Mouse (Mus musculus) C2C12 (cell line): ENCODE results near the gene Nat8f5. TPM values are rescaled to one million over a fixed set of nuclear protein-coding genes. Genes with fewer than 3 reads are reported as not detected.

Experiments
- H3K27me3 ChIP-seq: one replicate; pipeline ENCODE4 v1.6.1; 2011; ENCODE audit not compliant: control insufficient read depth, insufficient read depth, insufficient read length
- H3K36me3 ChIP-seq: one replicate; pipeline ENCODE4 v1.6.1; 2011; ENCODE audit not compliant: control insufficient read depth, insufficient read depth
- H3K4me3 ChIP-seq: one replicate; pipeline ENCODE4 v1.5.1; 2011; ENCODE audit warnings: mild to moderate bottlenecking, control low read depth; ENCODE audit not compliant: poor library complexity, insufficient read depth, severe bottlenecking
- H3K79me2 ChIP-seq: one replicate; pipeline ENCODE4 v1.6.1; 2011; ENCODE audit not compliant: control insufficient read depth, insufficient read depth
- H3K79me3 ChIP-seq: one replicate; pipeline ENCODE4 v1.6.1; 2011; ENCODE audit warnings: low read depth, control low read depth
- H3ac ChIP-seq: one replicate; pipeline ENCODE3; 2011; ENCODE audit warnings: low read depth; ENCODE audit not compliant: control insufficient read depth, insufficient read length
- CEBPB ChIP-seq: IDR thresholded peaks from one replicate; pipeline ENCODE4 v1.6.1; 2011; ENCODE audit warnings: low read depth, mild to moderate bottlenecking, control low read depth, moderate library complexity
- CTCF ChIP-seq: IDR thresholded peaks from one replicate; pipeline ENCODE4 v1.5.1; 2011; ENCODE audit not compliant: control insufficient read depth, insufficient read depth, insufficient read length
- FOSL1 ChIP-seq: IDR thresholded peaks from one replicate; pipeline ENCODE4 v1.8.0; 2011; ENCODE audit warnings: mild to moderate bottlenecking, low read length; ENCODE audit not compliant: poor library complexity, insufficient read depth, severe bottlenecking
- MAX ChIP-seq: IDR thresholded peaks from one replicate; pipeline ENCODE4 v1.6.1; 2011; ENCODE audit warnings: mild to moderate bottlenecking, control low read depth
- MYOD1 ChIP-seq: IDR thresholded peaks from one replicate; pipeline ENCODE4 v1.6.1; 2011; ENCODE audit warnings: low read depth; ENCODE audit not compliant: control insufficient read depth, insufficient read length
- MYOG ChIP-seq: IDR thresholded peaks from one replicate; pipeline ENCODE4 v1.6.1; 2011; ENCODE audit not compliant: control insufficient read depth, insufficient read length; ENCODE audit errors: extremely low read depth
- USF1 ChIP-seq: IDR thresholded peaks from one replicate; pipeline ENCODE4 v1.6.1; 2011; ENCODE audit warnings: low read depth, mild to moderate bottlenecking, control low read depth, moderate library complexity
- polyA plus RNA-seq: library from polyadenylated mRNA; unstranded; fragments of >200 nt; fragmentation: generic; extraction: Trizol; gene quantifications from one replicate; pipeline ENCODE4 v1.2.1, GENCODE M21; 2012; ENCODE audit warnings: missing spikeins

Gene Nat8f5
- polyA plus RNA-seq, 1 experiment, result not detected

DNA sequence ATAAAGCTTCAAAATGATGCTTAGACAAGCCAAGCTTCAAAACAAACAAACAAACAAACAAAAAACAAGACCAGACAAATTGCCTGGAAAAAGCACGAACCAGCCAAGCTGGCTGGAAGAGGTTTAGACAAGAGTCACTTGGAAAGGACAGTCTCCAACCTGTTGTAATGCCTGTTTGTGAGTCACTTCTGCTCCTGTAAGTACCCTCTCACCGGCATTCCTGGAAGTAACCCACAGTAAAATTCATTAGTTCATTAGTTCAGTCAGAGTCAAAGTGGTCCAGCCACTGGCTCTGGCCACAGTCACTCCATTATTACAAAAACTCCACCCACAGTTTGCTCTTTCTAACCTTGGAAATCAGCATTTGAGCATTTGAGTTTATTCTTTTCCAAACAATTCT lies 43.1 kb upstream of the Nat8f5 start:
- Histone ChIP-seq H3K4me3 (no peak overlapping the region), H3K36me3 (no peaks in the 10 kb centered on the region), H3ac (no peak overlapping the region), H3K79me3 (no peaks in the 10 kb centered on the region), H3K79me2 (no peaks in the 10 kb centered on the region), H3K27me3 (peaks cover 15% of the 10 kb centered on the region)
- TF ChIP-seq CTCF (no peak), MYOG (no peak), CEBPB (no peak), MAX (no peak), USF1 (no peak)

DNA sequence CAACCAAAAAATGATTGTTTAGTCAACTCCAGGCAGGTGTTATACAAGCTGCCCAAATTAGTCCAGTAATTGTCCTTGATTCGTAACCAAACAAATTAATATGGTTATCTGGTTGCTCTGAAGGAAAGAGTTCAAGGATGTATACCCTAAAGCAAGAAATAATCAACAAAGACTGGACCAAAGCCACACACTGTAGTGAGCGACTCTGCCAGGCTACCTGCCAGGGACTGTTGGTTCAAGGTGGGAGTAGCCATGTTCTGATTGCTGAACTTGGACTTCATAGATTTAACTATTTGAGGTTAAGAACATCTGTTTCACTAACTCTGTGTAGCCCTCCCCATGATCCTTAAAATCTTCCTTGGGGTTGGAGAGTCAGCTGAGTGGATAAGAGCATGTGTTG lies 42.4 kb upstream of the Nat8f5 start:
- Histone ChIP-seq H3ac (no peak overlapping the region), H3K79me3 (no peaks in the 10 kb centered on the region), H3K4me3 (no peak overlapping the region), H3K79me2 (no peaks in the 10 kb centered on the region), H3K27me3 (peaks cover 11% of the 10 kb centered on the region), H3K36me3 (no peaks in the 10 kb centered on the region)
- no peak for TF ChIP-seq USF1
- TF ChIP-seq CTCF, result no peak
- no peak for TF ChIP-seq MAX
- TF ChIP-seq MYOD1, result no peak
- no peak for TF ChIP-seq MYOG
- no peak for TF ChIP-seq CEBPB
- TF ChIP-seq FOSL1, result no peak

DNA sequence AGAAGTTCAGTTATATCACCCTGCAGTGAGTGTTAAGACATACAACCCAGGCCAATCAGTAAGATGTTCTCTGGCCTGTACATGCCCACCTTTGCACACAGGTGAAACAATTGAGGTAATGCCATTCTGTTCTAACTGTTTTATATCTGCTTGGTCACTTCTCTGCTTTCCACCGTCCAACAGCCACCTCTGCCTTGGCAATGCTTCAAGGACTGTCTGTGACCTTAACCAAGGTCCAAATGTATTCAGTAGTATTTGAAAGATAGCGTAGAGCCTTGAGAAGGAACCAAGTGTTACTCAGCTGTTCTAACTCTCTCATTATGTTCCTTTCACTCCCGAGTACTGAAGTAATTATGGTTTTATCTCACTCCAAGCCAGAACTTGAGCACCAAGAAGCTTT lies 41.8 kb upstream of the Nat8f5 start:
- H3K79me3 ChIP-seq, result no peaks in the 10 kb centered on the region
- TF ChIP-seq CEBPB (no peak), MAX (no peak), MYOG (no peak), USF1 (no peak), CTCF (no peak), MYOD1 (no peak), FOSL1 (no peak)
- H3K79me2 ChIP-seq, result no peaks in the 10 kb centered on the region
- no peaks in the 10 kb centered on the region for H3K36me3 ChIP-seq
- peaks cover 11% of the 10 kb centered on the region for H3K27me3 ChIP-seq
- H3ac ChIP-seq, result no peak overlapping the region
- H3K4me3 ChIP-seq, result no peak overlapping the region

DNA sequence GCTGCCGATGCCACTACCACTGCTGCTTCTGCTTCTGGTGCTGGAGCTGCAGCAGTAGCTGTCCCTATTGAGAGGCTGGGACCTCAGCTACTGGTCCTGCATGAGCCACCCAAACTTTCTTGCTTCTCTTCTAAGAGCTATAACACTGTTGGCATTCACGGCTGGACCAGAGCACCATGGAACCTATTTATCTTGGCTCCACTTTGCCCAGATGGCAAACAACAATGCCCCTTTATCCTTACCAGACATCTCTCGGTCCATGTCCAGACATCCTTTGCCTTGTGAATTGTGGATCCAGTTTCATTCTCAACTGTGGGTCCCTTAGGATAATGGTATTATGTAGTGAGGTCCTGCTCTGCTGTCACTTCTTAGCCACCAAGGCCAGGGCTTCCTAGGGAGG lies 40.5 kb upstream of the Nat8f5 start:
- Histone ChIP-seq H3ac (no peak overlapping the region), H3K79me3 (no peaks in the 10 kb centered on the region), H3K4me3 (no peak overlapping the region), H3K27me3 (peaks cover 13% of the 10 kb centered on the region), H3K79me2 (no peaks in the 10 kb centered on the region), H3K36me3 (no peaks in the 10 kb centered on the region)
- TF ChIP-seq MAX, result no peak
- no peak for TF ChIP-seq USF1
- no peak for TF ChIP-seq MYOG
- TF ChIP-seq CTCF, result no peak
- no peak for TF ChIP-seq MYOD1
- TF ChIP-seq FOSL1, result no peak
- no peak for TF ChIP-seq CEBPB

DNA sequence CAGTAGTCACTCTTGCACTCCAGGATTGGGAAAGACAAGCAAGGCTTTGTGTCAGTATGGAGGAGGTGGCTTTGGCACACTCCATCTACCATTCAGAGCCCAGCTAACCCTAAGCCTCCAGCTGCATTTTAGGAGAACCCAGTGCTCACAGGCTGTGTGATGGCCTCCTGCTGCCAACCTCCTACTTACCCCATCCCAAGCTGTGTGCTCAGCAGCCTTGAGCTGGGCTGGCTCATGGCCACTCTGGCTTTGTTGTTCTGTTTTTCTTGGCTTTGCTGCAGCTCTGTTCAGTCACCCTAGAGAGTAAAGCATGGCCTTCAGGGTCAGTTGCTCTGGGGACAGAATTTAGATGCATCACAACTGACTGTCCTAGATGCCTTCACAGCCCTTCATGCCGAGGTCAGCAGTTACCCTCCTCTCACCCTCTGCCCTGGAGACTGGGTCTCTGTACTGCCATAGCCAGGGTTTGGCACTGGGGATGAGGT lies 35.5 kb upstream of the Nat8f5 start:
- H3K27me3 ChIP-seq, result peaks cover 13% of the 10 kb centered on the region
- no peak for TF ChIP-seq CTCF
- TF ChIP-seq MYOD1, result no peak
- TF ChIP-seq CEBPB, result no peak
- TF ChIP-seq MYOG, result no peak
- TF ChIP-seq USF1, result no peak
- TF ChIP-seq FOSL1, result no peak
- no peak for TF ChIP-seq MAX
- no peak overlapping the region for H3ac ChIP-seq
- H3K36me3 ChIP-seq, result no peaks in the 10 kb centered on the region
- no peaks in the 10 kb centered on the region for H3K79me3 ChIP-seq
- H3K79me2 ChIP-seq, result no peaks in the 10 kb centered on the region
- no peak overlapping the region for H3K4me3 ChIP-seq

DNA sequence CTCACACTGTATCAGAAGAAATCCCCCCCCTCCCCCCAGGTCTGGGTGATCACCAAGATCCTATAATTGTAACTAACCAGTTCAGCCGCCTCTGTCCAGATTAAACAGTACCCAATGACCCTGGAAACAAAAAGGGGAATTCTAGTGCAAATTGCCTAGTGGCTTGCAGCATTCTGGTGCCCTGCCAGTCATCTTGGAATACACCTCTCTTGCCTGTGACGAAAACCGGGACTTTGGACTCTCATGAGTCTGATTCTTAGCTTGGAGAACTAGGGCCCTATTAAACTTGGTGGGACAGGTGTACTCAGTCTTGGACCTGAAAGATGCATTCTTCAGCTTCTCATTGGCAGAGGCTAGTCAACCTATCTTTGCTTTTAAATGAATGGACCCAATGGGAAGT lies 32.7 kb upstream of the Nat8f5 start:
- Histone ChIP-seq H3K4me3 (no peak overlapping the region), H3K27me3 (peaks cover 20% of the 10 kb centered on the region), H3ac (no peak overlapping the region)

More for the DNA sequence above, 32.7 kb upstream of the Nat8f5 start:
- no peaks in the 10 kb centered on the region for H3K79me3 ChIP-seq
- TF ChIP-seq CTCF (no peak), MYOD1 (no peak), CEBPB (no peak)
- no peaks in the 10 kb centered on the region for H3K79me2 ChIP-seq
- no peaks in the 10 kb centered on the region for H3K36me3 ChIP-seq
